Mouse (Mus musculus) CH12.LX (cell line): ENCODE measurements around the gene Pdzd3.

Source experiments
- CTCF ChIP-seq, 2 experiments: IDR thresholded peaks in 1 of 2; conservative IDR thresholded peaks in 1 of 2; 2 replicates each; pipeline ENCODE4 v1.5.1; 2011 to 2012; ENCODE audit warnings: low read depth in 2 of 2, low read length in 2 of 2, improper control_type of control experiment in 1 of 2, inconsistent platforms in 1 of 2, mild to moderate bottlenecking in 1 of 2, moderate library complexity in 1 of 2
- E2F4 ChIP-seq: IDR thresholded peaks from 2 replicates; pipeline ENCODE4 v1.6.1; 2011; ENCODE audit warnings: low read depth, low read length, improper control_type of control experiment; ENCODE audit not compliant: insufficient replicate concordance
- EP300 ChIP-seq: IDR thresholded peaks from 2 replicates; pipeline ENCODE4 v1.6.1; 2011; ENCODE audit warnings: low read length, improper control_type of control experiment
- HCFC1 ChIP-seq: IDR thresholded peaks from 2 replicates; pipeline ENCODE4 v1.6.1; 2012; ENCODE audit warnings: low read depth, mild to moderate bottlenecking, inconsistent platforms, low read length, improper control_type of control experiment
- MAX ChIP-seq: IDR thresholded peaks from 2 replicates; pipeline ENCODE4 v1.6.1; 2011; ENCODE audit warnings: low read length, improper control_type of control experiment
- MAZ ChIP-seq: IDR thresholded peaks from 2 replicates; pipeline ENCODE4 v1.6.1; 2012; ENCODE audit warnings: low read depth, mild to moderate bottlenecking, inconsistent platforms, low read length, improper control_type of control experiment, moderate library complexity
- POLR2A ChIP-seq: IDR thresholded peaks from 2 replicates; pipeline ENCODE4 v1.6.1; 2011; ENCODE audit warnings: low read depth, mild to moderate bottlenecking, improper control_type of control experiment, low read length
- SIN3A ChIP-seq: IDR thresholded peaks from 2 replicates; pipeline ENCODE4 v1.6.1; 2012; ENCODE audit warnings: low read length, improper control_type of control experiment, inconsistent platforms
- TBP ChIP-seq: conservative IDR thresholded peaks from 2 replicates; pipeline ENCODE4 v1.6.1; 2011; ENCODE audit warnings: low read depth, low read length, improper control_type of control experiment
- UBTF ChIP-seq: IDR thresholded peaks from 2 replicates; pipeline ENCODE4 v1.6.1; 2012; ENCODE audit warnings: low read depth, mild to moderate bottlenecking, inconsistent platforms, low read length, improper control_type of control experiment, moderate library complexity
- USF2 ChIP-seq: conservative IDR thresholded peaks from 2 replicates; pipeline ENCODE4 v1.6.1; 2011; ENCODE audit warnings: low read depth, low read length, improper control_type of control experiment
- ZMIZ1 ChIP-seq: IDR thresholded peaks from 2 replicates; pipeline ENCODE4 v1.6.1; 2012; ENCODE audit warnings: low read depth, mild to moderate bottlenecking, inconsistent platforms, low read length, improper control_type of control experiment

DNA sequence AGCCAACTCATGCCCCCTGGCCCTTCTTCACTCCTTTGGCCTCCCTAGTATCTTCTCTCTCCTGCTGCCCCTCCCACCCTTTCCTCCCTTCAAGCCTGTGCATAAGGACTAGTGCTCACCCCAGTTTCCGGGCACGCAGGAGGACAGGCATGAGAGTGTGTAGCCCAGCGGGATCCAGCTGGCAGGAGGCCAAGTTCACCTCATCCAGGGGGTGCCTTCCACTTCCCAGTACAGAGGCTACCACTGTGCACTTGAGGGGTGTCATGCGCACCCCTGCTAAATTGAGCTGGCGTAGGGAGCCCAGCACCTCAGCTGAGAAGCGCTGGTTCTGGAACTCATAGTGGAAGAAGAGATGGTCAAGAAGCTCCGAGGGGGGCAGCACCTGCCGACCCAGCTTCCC, 4.9 kb upstream of the Pdzd3 start:
- no peak for TF ChIP-seq CTCF (conservative IDR thresholded peaks at IDR 0.05 in 1 of 2, IDR thresholded peaks at IDR 0.05 in 1 of 2; ENCODE audit: low read depth in 2 of 2, low read length in 2 of 2)
- no peak for TF ChIP-seq USF2
- TF ChIP-seq POLR2A = no peak
- TF ChIP-seq TBP = no peak
- TF ChIP-seq SIN3A = no peak
- TF ChIP-seq UBTF = no peak
- TF ChIP-seq ZMIZ1 = no peak
- no peak for TF ChIP-seq E2F4
- TF ChIP-seq HCFC1 = no peak
- no peak for TF ChIP-seq MAZ
- no peak for TF ChIP-seq EP300
- no peak for TF ChIP-seq MAX
